Mouse (Mus musculus) stomach, adult 2 months (tissue): Measurements from ENCODE around the gene Cct2. TPM values are rescaled to one million over a fixed set of nuclear protein-coding genes. Genes with fewer than 3 reads are reported as not detected.

Experiments used
- polyA plus RNA-seq: library from polyadenylated mRNA; depleted of rRNA; stranded (reverse); fragments of >200 nt; gene quantifications from 2 replicates; pipeline ENCODE4 v1.2.3, GENCODE M21; 2012; rRNA removed

Cct2 gene
- polyA plus RNA-seq, result 9.3 and 12.3 TPM in 2 replicates

GRCm38 (mm10) chr10:117063254-117064021, at the start of gene Cct2:
Cct2 (minus strand) TSS chr10:117063814.

GRCm38 (mm10) chr10:117045175-117046056, 18.2 kb downstream of the Cct2 start, which contains the start of gene Lrrc10:
Lrrc10 (plus strand) TSS chr10:117045341.

Other genes with a start within 250 kb of the Cct2 start
- not detected in 2 replicates for gene Myrfl, start 166.9 kb downstream of the Cct2 start, polyA plus RNA-seq
- 32.4 and 58.0 TPM in 2 replicates for gene Rab3ip, start 113.0 kb downstream of the Cct2 start, polyA plus RNA-seq
- gene Gm10271, start 91.2 kb downstream of the Cct2 start, polyA plus RNA-seq, result not detected in 2 replicates
- gene Best3, start 77.5 kb downstream of the Cct2 start, polyA plus RNA-seq, result 0.06 and 0.08 TPM in 2 replicates
- not detected in 2 replicates for gene Lrrc10, start 18.5 kb downstream of the Cct2 start, polyA plus RNA-seq
- gene Frs2, start 84.7 kb upstream of the Cct2 start, polyA plus RNA-seq, result 1.7 and 2.3 TPM in 2 replicates
- gene Yeats4, start 160.7 kb upstream of the Cct2 start, polyA plus RNA-seq, result 10.9 and 14.0 TPM in 2 replicates
- not detected in 2 replicates for gene 9530003J23Rik, start 174.9 kb upstream of the Cct2 start, polyA plus RNA-seq
- gene Lyz2, start 218.5 kb upstream of the Cct2 start, polyA plus RNA-seq, result 28.1 and 30.6 TPM in 2 replicates
- 0.96 and 1.4 TPM in 2 replicates for gene Lyz1, start 229.1 kb upstream of the Cct2 start, polyA plus RNA-seq